Comparison of ENCODE assay signal across 17 mouse cellular contexts in genomic region chr3:53084806-53085205, GRCm38 (mm10).
"Had no signal": no experiment of that assay in that cellular context is flagged by ENCODE, and none has a peak within 500 bp of the region (broad histone marks: within the 10 kb centered on the region; RNA-seq: fewer than 3 reads in every experiment).

No protein-coding gene starts in this region.

- H3K4me2 ChIP-seq: neural tube, embryonic 12.5 days; neural tube, embryonic 13.5 days; neural tube, embryonic 15.5 days; stomach, embryonic 15.5 days had no signal

- H3K27me3 ChIP-seq: neural tube, embryonic 12.5 days; neural tube, embryonic 13.5 days; neural tube, embryonic 15.5 days; stomach, embryonic 15.5 days had no signal

- H3K27ac ChIP-seq: neural tube, embryonic 12.5 days; neural tube, embryonic 13.5 days; neural tube, embryonic 15.5 days; stomach, embryonic 15.5 days; stomach, postnatal 0 days had no signal

- H3K9ac ChIP-seq: neural tube, embryonic 12.5 days; neural tube, embryonic 13.5 days; neural tube, embryonic 15.5 days; stomach, embryonic 15.5 days had no signal

- H3K36me3 ChIP-seq: neural tube, embryonic 12.5 days; neural tube, embryonic 15.5 days; stomach, embryonic 15.5 days had no signal

- DNase-seq: retina, postnatal 1 day; right cerebral cortex, adult 18-20 months; right cerebral cortex, postnatal 14 days; right cerebral cortex, postnatal 25 days; right cerebral cortex, postnatal 4 days; spleen, adult 18-20 months; thymus, adult 18-20 months; thymus, adult 2 months; thymus, postnatal 14 days; thymus, postnatal 25 days; thymus, postnatal 36 days; thymus, postnatal 4 days had no signal

- H3K4me1 ChIP-seq: stomach, embryonic 15.5 days had no signal

- H3K9me3 ChIP-seq: neural tube, embryonic 12.5 days; neural tube, embryonic 13.5 days; neural tube, embryonic 15.5 days; stomach, embryonic 15.5 days had no signal

- H3K4me3 ChIP-seq: neural tube, embryonic 12.5 days; neural tube, embryonic 13.5 days; neural tube, embryonic 15.5 days; stomach, embryonic 15.5 days had no signal
